Mouse (Mus musculus) right cerebral cortex, postnatal 14 days (tissue): ENCODE measurements around the gene Camkv.
A peak's percentile ranks its signal among the peaks of the same experiment; 100 is the strongest.

Experiments
- DNase-seq: peaks from one replicate; pipeline ENCODE4 v3.0.0; 2022

Camkv gene

GRCm38 (mm10) chr9:107925251-107925650 lies 10.2 kb upstream of the Camkv start:
- no peak for DNase-seq

- no peak for DNase-seq
These were observed 8.5 kb upstream of the Camkv start for GRCm38 (mm10) chr9:107926920-107927420.

- DNase-seq: no peak
These were observed 7.7 kb upstream of the Camkv start for GRCm38 (mm10) chr9:107927749-107928148.

GRCm38 (mm10) chr9:107928169-107928568 lies 7.3 kb upstream of the Camkv start, which contains the start of gene Actl11:
Gene Actl11, plus strand, starts transcription at chr9:107928469.
- no peak for DNase-seq

GRCm38 (mm10) chr9:107932221-107932620 lies 3.3 kb upstream of the Camkv start:
- DNase-seq: no peak

GRCm38 (mm10) chr9:107934146-107934545 lies 1.3 kb upstream of the Camkv start:
- peak; percentile 73 for DNase-seq

GRCm38 (mm10) chr9:107935790-107936214 lies 328 bp downstream of the Camkv start:
- peak; percentile 62 for DNase-seq

- DNase-seq: peak; percentile 78
These were observed 845 bp downstream of the Camkv start for GRCm38 (mm10) chr9:107936215-107936822.

- DNase-seq: no peak
These were observed 1.4 kb downstream of the Camkv start for GRCm38 (mm10) chr9:107936831-107937230.

GRCm38 (mm10) chr9:107947241-107948194 lies 12.0 kb downstream of the Camkv start:
- DNase-seq: no peak

- DNase-seq: no peak
These were observed 13.9 kb downstream of the Camkv start for GRCm38 (mm10) chr9:107949184-107949921.

GRCm38 (mm10) chr9:107949922-107950235 lies 14.4 kb downstream of the Camkv start, which contains the start of gene Traip:
Gene Traip, plus strand, starts transcription at chr9:107950136.
- no peak for DNase-seq

- peak; percentile 95 for DNase-seq
These were observed 15.2 kb downstream of the Camkv start for GRCm38 (mm10) chr9:107950460-107951355.

GRCm38 (mm10) chr9:107955613-107956289 lies 20.3 kb downstream of the Camkv start:
- no peak for DNase-seq

- DNase-seq: no peak
These were observed 21.7 kb downstream of the Camkv start for GRCm38 (mm10) chr9:107957141-107957540.

GRCm38 (mm10) chr9:107959896-107960295 lies 24.4 kb downstream of the Camkv start:
- no peak for DNase-seq

- no peak for DNase-seq
These were observed 25.5 kb downstream of the Camkv start for GRCm38 (mm10) chr9:107960928-107961327.

GRCm38 (mm10) chr9:107961351-107961762 lies 25.9 kb downstream of the Camkv start:
- peak; percentile 75 for DNase-seq

GRCm38 (mm10) chr9:107961881-107962280 lies 26.4 kb downstream of the Camkv start:
- peak; percentile 64 for DNase-seq

- DNase-seq: no peak
These were observed 27.4 kb downstream of the Camkv start for GRCm38 (mm10) chr9:107962916-107963315.

GRCm38 (mm10) chr9:107963700-107964099 lies 28.2 kb downstream of the Camkv start:
- DNase-seq: peak; percentile 89
